Mouse (Mus musculus): ENCODE results near the gene Sowahc.

DNA sequence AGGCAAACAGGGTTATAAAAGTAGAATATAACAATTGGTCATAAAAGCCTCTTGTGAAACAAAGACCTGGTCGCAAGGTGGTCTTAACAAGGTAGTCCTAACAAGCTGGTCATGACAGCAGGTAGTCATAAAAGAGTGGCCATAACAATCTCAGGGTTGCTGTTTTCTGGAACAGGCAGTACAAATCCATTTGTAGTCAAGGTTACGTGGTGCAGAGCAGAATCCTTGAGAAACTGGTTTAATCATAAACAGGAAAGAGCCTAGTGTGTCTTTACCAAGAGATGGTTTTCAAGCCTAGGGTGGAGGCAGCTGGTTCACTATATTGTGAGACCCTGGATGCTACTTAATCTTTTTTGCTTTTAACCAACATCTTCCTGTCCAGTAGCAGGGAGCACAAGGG, 45.5 kb downstream of the Sowahc start:
- TF ChIP-seq HCFC1 (IDR thresholded peaks at IDR 0.05; ENCODE audit: borderline replicate concordance, insufficient read depth, low read length): no peak
- TF ChIP-seq ZC3H11A (IDR thresholded peaks at IDR 0.05; ENCODE audit: borderline replicate concordance, low read depth, low read length): no peak
- TF ChIP-seq MAFK (IDR thresholded peaks at IDR 0.05; ENCODE audit: insufficient read depth, low read depth, low read length): no peak
- no peak for TF ChIP-seq ZNF384 (IDR thresholded peaks at IDR 0.05; ENCODE audit: low read depth, low read length)
- no peak for TF ChIP-seq CHD2 (IDR thresholded peaks at IDR 0.05; ENCODE audit: low read depth, low read length)

All from ES-E14 (cell line).